Mouse (Mus musculus): Measurements from ENCODE around the gene Selp.

GRCm38 (mm10) chr1:164162745-164163144 lies 47.7 kb downstream of the Selp start:
- TF ChIP-seq CTCF (IDR thresholded peaks at IDR 0.05) (no peak), POLR2A (IDR thresholded peaks at IDR 0.05; ENCODE audit: insufficient read depth, low read depth, low read length) (no peak)

Measured in heart, adult 2 months (tissue).